Mouse (Mus musculus) MEL (cell line): Measurements from ENCODE around the gene Mettl16. TPM values are rescaled to one million over a fixed set of nuclear protein-coding genes. Genes with fewer than 3 reads are reported as not detected.

Source experiments
- DNase-seq: peaks from one replicate; pipeline ENCODE4 v3.0.0; 2011; ENCODE audit warnings: low read depth, low spot score
- H3K27ac ChIP-seq: 2 replicates; pipeline ENCODE4 v1.5.1; 2012; ENCODE audit warnings: low read depth, mild to moderate bottlenecking, control low read depth, low read length, moderate library complexity; ENCODE audit not compliant: control insufficient read depth
- H3K27me3 ChIP-seq, 2 experiments: fragments of 150-350 bp in 1 of 2; sonication (generic) in 1 of 2; 2 replicates each; pipeline ENCODE4 v1.6.1; 2012; ENCODE audit warnings: low read length in 2 of 2, mild to moderate bottlenecking in 2 of 2, improper control_type of control experiment in 1 of 2, moderate library complexity in 1 of 2; ENCODE audit not compliant: insufficient read depth in 2 of 2, control insufficient read depth in 1 of 2
- H3K36me3 ChIP-seq, 2 experiments: 2 replicates each; pipeline ENCODE4 v1.6.1; 2012 to 2014; ENCODE audit warnings: low read length in 2 of 2, improper control_type of control experiment in 1 of 2, inconsistent platforms in 1 of 2, mild to moderate bottlenecking in 1 of 2; ENCODE audit not compliant: insufficient read depth in 2 of 2, control insufficient read depth in 1 of 2
- H3K4me1 ChIP-seq, 2 experiments: fragments of 150-350 bp in 1 of 2; sonication (generic) in 1 of 2; 2 replicates each; pipeline ENCODE4 v1.6.1; 2012; ENCODE audit warnings: low read length in 2 of 2, improper control_type of control experiment in 1 of 2, mild to moderate bottlenecking in 1 of 2; ENCODE audit not compliant: insufficient read depth in 2 of 2, control insufficient read depth in 1 of 2
- H3K4me3 ChIP-seq, 2 experiments: fragments of 150-350 bp in 1 of 2; sonication (generic) in 1 of 2; 2 replicates each; pipeline ENCODE4 v1.5.1; 2012; ENCODE audit warnings: low read depth in 2 of 2, low read length in 2 of 2, mild to moderate bottlenecking in 2 of 2, moderate library complexity in 2 of 2, control low read depth in 1 of 2, improper control_type of control experiment in 1 of 2; ENCODE audit not compliant: control insufficient read depth in 1 of 2, insufficient read depth in 1 of 2
- H3K79me2 ChIP-seq: 2 replicates; pipeline ENCODE4 v1.6.1; 2012; ENCODE audit warnings: mild to moderate bottlenecking, low read length, moderate library complexity; ENCODE audit not compliant: control insufficient read depth, poor library complexity, insufficient read depth
- H3K9ac ChIP-seq: 2 replicates; pipeline ENCODE4 v1.6.1; 2012; ENCODE audit warnings: low read depth, mild to moderate bottlenecking, control low read depth, low read length, moderate library complexity; ENCODE audit not compliant: control insufficient read depth, poor library complexity, severe bottlenecking
- H3K9me3 ChIP-seq: fragments of 150-350 bp; sonication (generic); replicated peaks from 2 replicates; pipeline ENCODE4 v1.6.1; 2012; ENCODE audit warnings: mild to moderate bottlenecking, low read length, improper control_type of control experiment, moderate library complexity; ENCODE audit not compliant: insufficient read depth
- CHD1 ChIP-seq: IDR thresholded peaks from 2 replicates; pipeline ENCODE4 v1.6.1; 2012; ENCODE audit warnings: low read depth, mild to moderate bottlenecking, inconsistent platforms, low read length, improper control_type of control experiment
- CHD2 ChIP-seq: IDR thresholded peaks from 2 replicates; pipeline ENCODE4 v1.6.1; 2011; ENCODE audit warnings: low read length, improper control_type of control experiment
- EP300 ChIP-seq, 2 experiments: IDR thresholded peaks; 2 replicates each; pipeline ENCODE4 v1.6.1; 2011; ENCODE audit warnings: improper control_type of control experiment in 2 of 2, low read length in 2 of 2, low read depth in 1 of 2, mild to moderate bottlenecking in 1 of 2
- GATA1 ChIP-seq: IDR thresholded peaks from 2 replicates; pipeline ENCODE4 v1.6.1; 2011; ENCODE audit warnings: low read depth, low read length, improper control_type of control experiment
- HCFC1 ChIP-seq: IDR thresholded peaks from 2 replicates; pipeline ENCODE4 v1.6.1; 2012; ENCODE audit warnings: low read depth, mild to moderate bottlenecking, inconsistent platforms, low read length, improper control_type of control experiment, moderate library complexity
- KAT2A ChIP-seq: conservative IDR thresholded peaks from 2 replicates; pipeline ENCODE4 v1.6.1; 2012; ENCODE audit warnings: low read depth, low read length, improper control_type of control experiment, inconsistent platforms
- MAFK ChIP-seq: IDR thresholded peaks from 2 replicates; pipeline ENCODE4 v1.6.1; 2011; ENCODE audit warnings: low read depth, mild to moderate bottlenecking, low read length, improper control_type of control experiment, borderline replicate concordance
- MAZ ChIP-seq: IDR thresholded peaks from 2 replicates; pipeline ENCODE4 v1.6.1; 2012; ENCODE audit warnings: low read depth, mild to moderate bottlenecking, inconsistent platforms, low read length, improper control_type of control experiment
- MYB ChIP-seq: IDR thresholded peaks from 2 replicates; pipeline ENCODE4 v1.6.1; 2011; ENCODE audit warnings: mild to moderate bottlenecking, low read depth, low read length, improper control_type of control experiment
- MYC ChIP-seq: IDR thresholded peaks from 2 replicates; pipeline ENCODE4 v1.6.1; 2011; ENCODE audit warnings: low read depth, mild to moderate bottlenecking, low read length, improper control_type of control experiment, moderate library complexity
- NELFE ChIP-seq: IDR thresholded peaks from 2 replicates; pipeline ENCODE4 v1.6.1; 2011; ENCODE audit warnings: low read depth, low read length, improper control_type of control experiment
- POLR2A ChIP-seq, 2 experiments: IDR thresholded peaks; 2 replicates each; pipeline ENCODE4 v1.6.1; 2011 to 2012; ENCODE audit warnings: low read length in 2 of 2, mild to moderate bottlenecking in 2 of 2, control low read depth in 1 of 2, improper control_type of control experiment in 1 of 2, low read depth in 1 of 2, moderate library complexity in 1 of 2; ENCODE audit not compliant: control insufficient read depth in 1 of 2, insufficient read depth in 1 of 2, poor library complexity in 1 of 2
- RAD21 ChIP-seq: IDR thresholded peaks from 2 replicates; pipeline ENCODE4 v1.6.1; 2011; ENCODE audit warnings: mild to moderate bottlenecking, low read depth, low read length, improper control_type of control experiment
- SIN3A ChIP-seq: IDR thresholded peaks from 2 replicates; pipeline ENCODE4 v1.6.1; 2012; ENCODE audit warnings: low read length, improper control_type of control experiment, inconsistent platforms
- TAL1 ChIP-seq: IDR thresholded peaks from 2 replicates; pipeline ENCODE4 v1.6.1; 2012; ENCODE audit warnings: mild to moderate bottlenecking, inconsistent platforms, low read length, moderate library complexity, mixed read lengths
- USF2 ChIP-seq, 2 experiments: IDR thresholded peaks; 2 replicates each; pipeline ENCODE4 v1.6.1; 2011 to 2012; ENCODE audit warnings: improper control_type of control experiment in 2 of 2, low read length in 2 of 2, borderline replicate concordance in 1 of 2, inconsistent platforms in 1 of 2, low read depth in 1 of 2, mild to moderate bottlenecking in 1 of 2; ENCODE audit not compliant: insufficient read depth in 1 of 2
- ZKSCAN1 ChIP-seq: IDR thresholded peaks from 2 replicates; pipeline ENCODE4 v1.6.1; 2012; ENCODE audit warnings: low read depth, mild to moderate bottlenecking, inconsistent platforms, low read length, improper control_type of control experiment, moderate library complexity
- ZNF384 ChIP-seq: IDR thresholded peaks from 2 replicates; pipeline ENCODE4 v1.6.1; 2012; ENCODE audit warnings: low read depth, mild to moderate bottlenecking, inconsistent platforms, low read length, improper control_type of control experiment
- polyA plus RNA-seq, 2 experiments: library from polyadenylated mRNA; stranded (reverse) in 1 of 2; unstranded in 1 of 2; fragments of >175 nt in 1 of 2; fragments of >200 nt in 1 of 2; gene quantifications; 2 replicates each; pipeline versions ENCODE4 v1.2.1 to v1.2.4; 2012; ENCODE audit warnings: low replicate concordance in 2 of 2, low read depth in 1 of 2; ENCODE audit not compliant: insufficient read length in 2 of 2, insufficient read depth in 1 of 2, missing spikeins in 1 of 2
- total RNA-seq: library from RNA; depleted of rRNA; stranded (reverse); fragments of 300-350 nt; gene quantifications from 2 replicates; pipeline ENCODE4 v1.2.3, GENCODE M21; 2012

Mettl16 gene
- total and polyA plus RNA-seq, 3 experiments, result 76.3 to 116 TPM; not detected in 1

DNA sequence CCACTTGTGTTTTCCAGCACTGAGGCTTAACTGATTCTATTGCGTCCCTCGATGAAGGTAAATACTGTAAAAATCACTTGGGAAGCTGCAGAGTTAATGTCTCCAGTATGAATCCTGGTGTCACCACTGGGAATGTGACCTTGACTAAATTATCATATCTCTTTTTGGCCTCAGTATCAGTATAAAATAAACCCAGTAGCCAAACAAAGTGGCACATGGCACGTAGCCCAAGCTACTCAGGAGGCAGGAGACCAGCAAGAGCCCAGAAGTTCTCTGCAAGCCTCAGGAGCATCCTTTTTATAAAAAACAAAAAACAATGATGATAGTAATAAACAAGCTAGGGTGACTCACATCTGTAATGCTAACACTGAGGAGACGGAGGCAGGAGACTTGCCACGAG is 45.4 kb upstream of the Mettl16 start:
- Histone ChIP-seq H3K9ac (peak overlapping the region; percentile 92), H3K27me3 (no peaks in the 10 kb centered on the region), H3K36me3 (peaks cover 0 to 23% of the 10 kb centered on the region in 2 experiments; a peak in 3 of 4 replicates), H3K4me1 (peaks cover 8 to 15% of the 10 kb centered on the region in 2 experiments), H3K27ac (no peak overlapping the region), H3K79me2 (peaks cover 35% of the 10 kb centered on the region), H3K4me3 (peak overlapping the region in 1 of 2 experiments; percentile 87; a peak in 2 of 4 replicates), H3K9me3 (no peaks in the 10 kb centered on the region)
- peak; percentile 34 for DNase-seq
- TF ChIP-seq SIN3A (0 out of 2 replicates have a peak, but pooled peaks have one; percentile 19), USF2 (IDR thresholded peaks at IDR 0.05; ENCODE audit: borderline replicate concordance in 1 of 2, insufficient read depth in 1 of 2, low read depth in 1 of 2, low read length in 2 of 2) (no peak), CHD2 (no peak), EP300 (IDR thresholded peaks at IDR 0.05; ENCODE audit: low read depth in 1 of 2, low read length in 2 of 2) (no peak)

DNA sequence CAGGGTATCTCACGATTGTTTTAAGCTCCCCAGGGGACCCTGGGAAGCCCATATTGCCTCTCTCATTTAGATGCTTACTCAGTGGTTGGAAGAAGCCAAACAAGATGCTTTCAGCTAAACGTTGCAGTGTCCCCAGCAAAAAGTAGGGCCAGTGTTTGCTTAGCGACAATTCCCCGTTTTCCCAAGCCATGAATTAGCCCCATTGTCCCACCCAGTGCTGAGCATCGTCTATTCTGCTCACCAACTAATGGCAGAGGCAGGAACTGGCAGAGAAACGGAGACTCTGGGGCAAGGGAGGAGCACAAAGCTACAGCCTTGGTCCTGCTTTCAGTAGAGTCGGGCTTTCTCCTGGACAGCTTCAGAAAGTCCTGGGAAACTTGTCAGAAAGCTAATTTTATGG is 35.7 kb upstream of the Mettl16 start:
- Histone ChIP-seq H3K9me3 (no peaks in the 10 kb centered on the region), H3K9ac (no peak overlapping the region), H3K4me3 (no peak overlapping the region), H3K79me2 (no peaks in the 10 kb centered on the region), H3K27me3 (peaks cover 2 to 3% of the 10 kb centered on the region in 2 experiments; a peak in 3 of 4 replicates), H3K4me1 (no peaks in the 10 kb centered on the region), H3K27ac (no peak overlapping the region), H3K36me3 (no peaks in the 10 kb centered on the region)
- no peak for TF ChIP-seq HCFC1
- no peak for TF ChIP-seq GATA1
- no peak for TF ChIP-seq NELFE
- no peak for TF ChIP-seq MYC
- TF ChIP-seq CHD1, result no peak
- TF ChIP-seq ZNF384, result no peak
- TF ChIP-seq TAL1, result no peak
- TF ChIP-seq MAFK, result no peak
- no peak for TF ChIP-seq ZKSCAN1
- no peak for DNase-seq

DNA sequence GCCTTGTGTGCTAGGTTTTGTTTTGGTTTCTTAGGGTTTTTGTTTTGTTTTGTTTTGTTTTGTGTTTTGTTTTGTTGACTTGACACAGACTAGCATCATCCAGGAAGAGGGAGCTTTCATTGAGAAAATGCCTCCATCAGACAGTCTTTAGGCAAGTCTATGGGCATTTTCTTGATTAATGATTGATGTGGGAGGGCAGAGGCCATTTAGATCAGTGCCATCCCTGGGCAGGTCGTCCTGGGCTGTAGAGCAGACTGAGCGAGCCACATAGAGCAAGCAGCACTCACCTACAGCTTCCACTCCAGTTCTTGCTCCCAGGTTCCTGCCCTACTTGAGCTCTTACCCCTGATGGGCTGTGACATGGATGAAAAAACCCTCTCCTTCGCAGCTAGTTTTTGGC is 32.8 kb upstream of the Mettl16 start:
- H3K27ac ChIP-seq, result no peak overlapping the region

More for the DNA sequence above, 32.8 kb upstream of the Mettl16 start:
- TF ChIP-seq MAZ (no peak), RAD21 (no peak), HCFC1 (no peak), POLR2A (IDR thresholded peaks at IDR 0.05; ENCODE audit: control insufficient read depth in 1 of 2, insufficient read depth in 1 of 2, low read depth in 1 of 2, low read length in 2 of 2, poor library complexity in 1 of 2) (no peak), MYB (no peak), KAT2A (no peak), CHD1 (no peak)
- no peak for DNase-seq
- Histone ChIP-seq H3K79me2 (no peaks in the 10 kb centered on the region), H3K9ac (no peak overlapping the region), H3K36me3 (no peaks in the 10 kb centered on the region), H3K4me3 (no peak overlapping the region), H3K4me1 (no peaks in the 10 kb centered on the region), H3K9me3 (no peaks in the 10 kb centered on the region), H3K27me3 (peaks cover 2 to 4% of the 10 kb centered on the region in 2 experiments; a peak in 3 of 4 replicates)
